Comparison of ENCODE assay signal across 8 mouse cellular contexts in genomic region chr17:34671151-34672066, GRCm38 (mm10). TPM values are rescaled to one million over a fixed set of nuclear protein-coding genes. Genes with fewer than 3 reads are reported as not detected.
A peak's percentile ranks its signal among the peaks of the same experiment; 100 is the strongest.
DNase-seq lines count a peak whose midpoint lies in the region; ATAC-seq and TF ChIP-seq lines count a peak whose summit lies in the region.

No protein-coding gene starts in this region.

- H3K4me1 ChIP-seq in lung, embryonic 14.5 days (ENCODE audit: insufficient read depth) = no peaks in the 10 kb centered on the region; the same call in 1 of the 2 replicates
- peaks cover 22% of the 10 kb centered on the region for H3K4me1 ChIP-seq in forebrain, embryonic 10.5 days
- no peaks in the 10 kb centered on the region for H3K4me1 ChIP-seq in limb, embryonic 14.5 days (ENCODE audit: control insufficient read depth, insufficient read depth, low read length)
- H3K4me1 ChIP-seq in small intestine, adult 2 months (ENCODE audit: control insufficient read depth, insufficient read depth, insufficient read length, low read length) = peaks cover 7% of the 10 kb centered on the region

- 7% methylated on average over 93 of the region's 93 CpGs for WGBS in lung, embryonic 14.5 days
- WGBS in forebrain, embryonic 10.5 days = 9% methylated on average over 93 of the region's 93 CpGs
- 12% methylated on average over 77 of the region's 93 CpGs for WGBS in limb, embryonic 14.5 days
- 18% methylated on average over 93 of the region's 93 CpGs for WGBS in small intestine, adult 2 months

- H3K4me2 ChIP-seq in lung, embryonic 14.5 days = peak overlapping the region; percentile 64
- H3K4me2 ChIP-seq in limb, embryonic 14.5 days (replicated peaks; ENCODE audit: low read depth, low read length, severe bottlenecking) = peak overlapping the region; percentile 53

- ATAC-seq in lung, embryonic 14.5 days (ENCODE audit: insufficient read depth) = peak; percentile 26; the same call in 1 of the 2 replicates
- no peak for ATAC-seq in limb, embryonic 14.5 days (ENCODE audit: low FRiP score, low read depth)

- peaks cover 59% of the 10 kb centered on the region for H3K27me3 ChIP-seq in lung, embryonic 14.5 days (ENCODE audit: insufficient read depth, low read length)
- peaks cover 71% of the 10 kb centered on the region for H3K27me3 ChIP-seq in forebrain, embryonic 10.5 days (ENCODE audit: poor library complexity, severe bottlenecking)
- H3K27me3 ChIP-seq in limb, embryonic 14.5 days (ENCODE audit: control insufficient read depth, insufficient read depth, low read length) = peaks cover 61% of the 10 kb centered on the region
- peaks cover 35% of the 10 kb centered on the region for H3K27me3 ChIP-seq in small intestine, adult 2 months (ENCODE audit: control insufficient read depth, insufficient read depth, low read length)

- peak; percentile 55 for TF ChIP-seq CTCF in lung, embryonic 14.5 days (IDR thresholded peaks at IDR 0.05; ENCODE audit: low read depth)
- no peak for TF ChIP-seq CTCF in small intestine, adult 2 months (IDR thresholded peaks at IDR 0.05; ENCODE audit: extremely low read depth, insufficient read length, insufficient replicate concordance, low read depth, low read length)

- H3K27ac ChIP-seq in lung, embryonic 14.5 days (ENCODE audit: low read depth) = no peak overlapping the region
- H3K27ac ChIP-seq in forebrain, embryonic 10.5 days = no peak overlapping the region
- no peak overlapping the region for H3K27ac ChIP-seq in limb, embryonic 14.5 days (replicated peaks; ENCODE audit: low read depth, low read length)
- H3K27ac ChIP-seq in small intestine, adult 2 months (ENCODE audit: insufficient read depth, low read depth, low read length) = no peak overlapping the region

- H3K4me3 ChIP-seq in lung, embryonic 14.5 days (ENCODE audit: low read depth, low read length) = peak overlapping the region; percentile 33
- H3K4me3 ChIP-seq in forebrain, embryonic 10.5 days = peak overlapping the region; percentile 51
- H3K4me3 ChIP-seq in limb, embryonic 14.5 days (replicated peaks; ENCODE audit: low read length) = peak overlapping the region; percentile 30
- H3K4me3 ChIP-seq in small intestine, adult 2 months (ENCODE audit: low read depth, low read length) = peak overlapping the region; percentile 8; the same call in 1 of the 2 replicates

- H3K9me3 ChIP-seq in lung, embryonic 14.5 days (ENCODE audit: low read depth, low read length) = no peaks in the 10 kb centered on the region
- H3K9me3 ChIP-seq in forebrain, embryonic 10.5 days = no peaks in the 10 kb centered on the region
- H3K9me3 ChIP-seq in limb, embryonic 14.5 days (ENCODE audit: control insufficient read depth, low read length) = no peaks in the 10 kb centered on the region

- DNase-seq in lung, embryonic 14.5 days = peak; percentile 54
- DNase-seq in lung, postnatal 4 days = no peak
- DNase-seq in forebrain, embryonic 10.5 days (ENCODE audit: extremely low spot score, low spot score) = peak; percentile 50
- no peak for DNase-seq in limb, embryonic 14.5 days (ENCODE audit: low spot score)
- DNase-seq in cerebellum, postnatal 10 days = no peak
- no peak for DNase-seq in spleen, adult 18-20 months
- DNase-seq in urinary bladder, postnatal 4 days (ENCODE audit: low spot score in 2 of 2) = no peak

- no peak for TF ChIP-seq POLR2A in limb, embryonic 14.5 days (IDR thresholded peaks at IDR 0.05; ENCODE audit: borderline replicate concordance, extremely low read depth, insufficient read depth, insufficient read length)
- TF ChIP-seq POLR2A in small intestine, adult 2 months (IDR thresholded peaks at IDR 0.05; ENCODE audit: low read depth, low read length) = no peak

- H3K9ac ChIP-seq in lung, embryonic 14.5 days = no peak overlapping the region; the same call in 1 of the 2 replicates
- H3K9ac ChIP-seq in limb, embryonic 14.5 days (ENCODE audit: low read depth, low read length, severe bottlenecking) = peak overlapping the region; percentile 43

- no peaks in the 10 kb centered on the region for H3K36me3 ChIP-seq in lung, embryonic 14.5 days (ENCODE audit: insufficient read depth)
- H3K36me3 ChIP-seq in forebrain, embryonic 10.5 days (replicated peaks) = no peaks in the 10 kb centered on the region
- no peaks in the 10 kb centered on the region for H3K36me3 ChIP-seq in limb, embryonic 14.5 days (ENCODE audit: control insufficient read depth, insufficient read depth, low read length)
- H3K36me3 ChIP-seq in small intestine, adult 2 months (ENCODE audit: control insufficient read depth, insufficient read depth, low read length) = no peaks in the 10 kb centered on the region

RNA-seq across cellular contexts. Expression of gene Tnxb, which starts 1.1 kb away (rescaled TPM):
- polyA plus RNA-seq in lung, embryonic 14.5 days (2014; fragmentation: Nextera tagmentation; extraction: Ambion mirVana) = 0.38 and 0.45 TPM in 2 replicates
- not detected in 2 replicates for polyA plus RNA-seq in forebrain, embryonic 10.5 days (2016; fragmentation: Nextera tagmentation; extraction: Ambion mirVana)
- polyA plus RNA-seq in limb, embryonic 14.5 days (2012; rRNA removed) = 4.5 and 5.4 TPM in 2 replicates
- polyA plus RNA-seq in limb, embryonic 14.5 days (2014; fragmentation: Nextera tagmentation; extraction: Ambion mirVana) = 1.5 and 2.0 TPM in 2 replicates
- 12.1 and 12.5 TPM in 2 replicates for polyA plus RNA-seq in small intestine, adult 2 months (2012; rRNA removed)

RNA-seq across cellular contexts. Expression of gene Atf6b, which starts 24.5 kb away (rescaled TPM):
- polyA plus RNA-seq in lung, embryonic 14.5 days (2014; fragmentation: Nextera tagmentation; extraction: Ambion mirVana) = 66.5 and 74.8 TPM in 2 replicates
- polyA plus RNA-seq in forebrain, embryonic 10.5 days (2016; fragmentation: Nextera tagmentation; extraction: Ambion mirVana) = 105 and 106 TPM in 2 replicates
- polyA plus RNA-seq in limb, embryonic 14.5 days (2012; rRNA removed) = 104 and 121 TPM in 2 replicates
- 68.3 and 80.9 TPM in 2 replicates for polyA plus RNA-seq in limb, embryonic 14.5 days (2014; fragmentation: Nextera tagmentation; extraction: Ambion mirVana)
- 26.6 and 48.0 TPM in 2 replicates for polyA plus RNA-seq in small intestine, adult 2 months (2012; rRNA removed)

RNA-seq across cellular contexts. Expression of gene Fkbpl, which starts 26.8 kb away (rescaled TPM):
- 9.7 and 11.1 TPM in 2 replicates for polyA plus RNA-seq in lung, embryonic 14.5 days (2014; fragmentation: Nextera tagmentation; extraction: Ambion mirVana)
- 14.8 and 15.5 TPM in 2 replicates for polyA plus RNA-seq in forebrain, embryonic 10.5 days (2016; fragmentation: Nextera tagmentation; extraction: Ambion mirVana)
- 5.1 TPM in 2 replicates for polyA plus RNA-seq in limb, embryonic 14.5 days (2012; rRNA removed)
- polyA plus RNA-seq in limb, embryonic 14.5 days (2014; fragmentation: Nextera tagmentation; extraction: Ambion mirVana) = 11.9 and 12.5 TPM in 2 replicates
- polyA plus RNA-seq in small intestine, adult 2 months (2012; rRNA removed) = 2.5 and 9.3 TPM in 2 replicates

RNA-seq across cellular contexts. Expression of gene Prrt1, which starts 42.1 kb away (rescaled TPM):
- 0.14 TPM in 1 of 2 replicates, not detected in the other for polyA plus RNA-seq in lung, embryonic 14.5 days (2014; fragmentation: Nextera tagmentation; extraction: Ambion mirVana)
- 0.54 and 0.62 TPM in 2 replicates for polyA plus RNA-seq in forebrain, embryonic 10.5 days (2016; fragmentation: Nextera tagmentation; extraction: Ambion mirVana)
- polyA plus RNA-seq in limb, embryonic 14.5 days (2012; rRNA removed) = 5.5 and 5.7 TPM in 2 replicates
- 0.40 and 0.94 TPM in 2 replicates for polyA plus RNA-seq in limb, embryonic 14.5 days (2014; fragmentation: Nextera tagmentation; extraction: Ambion mirVana)
- polyA plus RNA-seq in small intestine, adult 2 months (2012; rRNA removed) = 5.5 and 8.0 TPM in 2 replicates

RNA-seq across cellular contexts. Expression of gene Ppt2, which starts 43.1 kb away (rescaled TPM):
- polyA plus RNA-seq in lung, embryonic 14.5 days (2014; fragmentation: Nextera tagmentation; extraction: Ambion mirVana) = 24.5 and 25.6 TPM in 2 replicates
- polyA plus RNA-seq in forebrain, embryonic 10.5 days (2016; fragmentation: Nextera tagmentation; extraction: Ambion mirVana) = 22.1 and 22.4 TPM in 2 replicates
- polyA plus RNA-seq in limb, embryonic 14.5 days (2012; rRNA removed) = 39.6 and 52.4 TPM in 2 replicates
- 27.0 and 29.9 TPM in 2 replicates for polyA plus RNA-seq in limb, embryonic 14.5 days (2014; fragmentation: Nextera tagmentation; extraction: Ambion mirVana)
- 17.3 and 22.0 TPM in 2 replicates for polyA plus RNA-seq in small intestine, adult 2 months (2012; rRNA removed)

Comparison
In these comparisons a context has a peak if more than half of its experiments do, and no peak if none do; other contexts are left out.
1. DNase-seq: peak in lung, embryonic 14.5 days (single experiment) and forebrain, embryonic 10.5 days (single experiment); none in lung, postnatal 4 days (0 of 2), limb, embryonic 14.5 days (single experiment), cerebellum, postnatal 10 days (0 of 2), spleen, adult 18-20 months (0 of 2) and urinary bladder, postnatal 4 days (0 of 2).
2. Peak in every context shown above with its lines, with median percentiles within 50 percentile points of each other: H3K4me3 ChIP-seq.